Mouse (Mus musculus): Measurements from ENCODE around the gene Slitrk3.
"Not testable (repeated sequence)": the region's sequence is repeated elsewhere in the genome, so short reads cannot be mapped to it uniquely, and the experiment has no call there.

The Slitrk3 gene

GRCm38 (mm10) chr3:73057197-73057811, at the start of gene Slitrk3:
Slitrk3 (minus strand) TSS chr3:73057803.
- no peak for DNase-seq (ENCODE audit: low spot score in 2 of 2)

GRCm38 (mm10) chr3:73094445-73094844, 36.8 kb upstream of the Slitrk3 start:
- not testable (repeated sequence) for DNase-seq (ENCODE audit: low spot score in 2 of 2)

DNA sequence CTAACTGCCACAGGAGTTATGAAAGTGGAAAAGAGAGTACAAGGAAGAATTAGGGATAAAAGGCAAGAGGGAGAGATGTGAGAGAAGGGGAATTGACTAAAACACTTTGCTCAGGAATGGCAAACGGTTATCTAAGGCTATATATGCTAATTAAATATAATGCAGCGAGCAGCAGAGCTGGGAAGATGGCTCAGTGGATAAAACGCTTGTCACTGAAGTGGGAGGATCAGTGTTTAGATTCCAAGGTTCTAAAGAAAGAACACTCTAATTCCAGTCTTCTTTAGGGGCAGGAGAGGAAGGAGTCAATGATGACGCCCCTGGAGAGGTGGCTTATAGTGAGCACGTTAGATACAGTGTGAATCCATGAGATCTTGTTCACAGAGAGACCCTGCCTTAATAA, 27.0 kb upstream of the Slitrk3 start:
- no peak for DNase-seq (ENCODE audit: low spot score in 2 of 2)

GRCm38 (mm10) chr3:73065823-73066755, 8.5 kb upstream of the Slitrk3 start:
- no peak for DNase-seq (ENCODE audit: low spot score in 2 of 2)

- DNase-seq (ENCODE audit: low spot score in 2 of 2), result no peak
Observed at GRCm38 (mm10) chr3:73058190-73058589, 587 bp upstream of the Slitrk3 start.

DNA sequence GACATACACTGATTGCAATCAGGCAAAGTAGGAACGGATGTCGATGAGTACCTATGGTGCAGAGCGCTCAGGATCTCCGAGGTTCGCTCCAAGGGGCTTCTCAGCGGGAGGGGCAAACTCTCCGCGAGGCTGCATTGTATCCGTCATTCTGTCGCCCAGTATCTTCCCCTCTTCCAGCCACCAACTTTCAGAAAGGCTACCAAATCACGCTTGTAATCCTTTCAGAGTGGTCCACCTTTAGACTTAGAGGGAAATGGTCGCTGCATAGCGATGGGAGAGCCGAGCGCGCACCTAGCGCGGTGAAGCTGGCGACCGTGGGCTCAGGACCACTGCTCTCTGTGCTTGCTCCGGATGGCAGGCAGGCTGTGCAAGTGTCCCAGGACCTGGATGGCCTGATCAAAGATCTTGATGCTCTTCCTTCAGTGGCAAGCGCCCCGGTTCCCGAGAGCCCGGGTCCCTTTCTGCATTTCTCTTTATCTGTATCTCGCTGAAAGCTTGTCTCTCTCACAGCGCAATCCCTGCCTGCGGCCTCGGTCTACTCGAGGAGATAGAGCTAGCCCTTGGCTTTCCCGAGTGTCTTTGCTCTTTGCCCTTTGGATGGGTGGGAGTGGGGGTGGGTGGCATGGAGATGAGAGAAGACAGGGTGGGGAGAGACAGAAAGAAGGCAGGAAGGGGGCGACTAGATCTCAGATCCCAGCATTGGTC, 959 bp downstream of the Slitrk3 start:
- DNase-seq (ENCODE audit: low spot score in 2 of 2), result no peak

GRCm38 (mm10) chr3:73056044-73056438, 1.6 kb downstream of the Slitrk3 start:
- no peak for DNase-seq (ENCODE audit: low spot score in 2 of 2)

DNA sequence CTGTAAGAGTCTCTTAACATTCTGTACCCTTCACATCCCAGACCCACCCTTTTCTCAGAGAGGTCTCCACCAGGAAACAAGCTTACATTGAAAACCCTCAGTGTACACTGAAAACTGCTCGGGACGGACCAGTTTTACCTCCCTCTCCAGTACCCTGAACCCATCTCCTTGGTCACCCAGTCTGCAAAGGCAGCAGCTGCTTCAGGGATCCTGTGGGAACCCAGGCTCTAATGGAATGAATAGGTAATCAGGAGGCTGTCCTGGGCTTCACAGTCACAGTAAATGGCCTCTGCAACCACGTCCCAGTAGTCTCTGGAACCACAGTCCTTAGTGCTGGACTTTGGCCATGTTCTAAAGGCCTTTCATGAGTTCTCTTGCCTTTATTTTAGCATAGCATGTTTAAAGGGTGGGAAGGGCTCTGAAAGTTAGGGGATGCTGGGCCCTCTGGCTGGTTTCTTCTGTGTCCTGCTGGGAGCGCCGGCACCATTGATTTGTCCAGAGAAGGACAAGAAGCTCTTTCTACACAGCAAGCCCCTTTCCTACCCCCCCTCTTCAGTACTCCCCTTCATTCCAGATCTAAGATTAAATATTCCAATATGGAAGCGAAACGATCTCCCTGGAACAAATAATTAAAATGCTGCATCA, 2.1 kb downstream of the Slitrk3 start:
- no peak for DNase-seq (ENCODE audit: low spot score in 2 of 2)

GRCm38 (mm10) chr3:73053451-73053931, 4.1 kb downstream of the Slitrk3 start:
- no peak for DNase-seq (ENCODE audit: low spot score in 2 of 2)

- DNase-seq (ENCODE audit: low spot score in 2 of 2), result no peak
Observed at GRCm38 (mm10) chr3:73046248-73046647, 11.4 kb downstream of the Slitrk3 start.

DNA sequence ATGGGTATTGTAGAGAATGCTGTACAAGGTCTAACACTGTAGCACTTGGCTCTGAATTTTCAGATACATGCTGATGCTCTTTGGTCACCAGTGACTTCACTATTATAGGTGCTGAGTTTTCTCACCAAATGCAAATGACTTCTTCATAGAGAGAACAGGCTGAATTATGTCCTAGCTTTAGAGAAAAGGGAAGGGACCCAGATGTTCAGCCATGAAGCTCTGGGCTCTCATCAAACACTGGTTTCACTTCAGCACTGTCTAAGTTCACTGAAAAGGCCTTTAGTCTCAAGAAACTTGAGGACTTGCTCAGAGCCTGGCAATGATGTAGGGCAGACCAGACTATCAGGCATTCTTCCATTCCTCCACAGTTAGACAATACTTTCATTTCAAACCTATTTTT, 15.3 kb downstream of the Slitrk3 start:
- no peak for DNase-seq (ENCODE audit: low spot score in 2 of 2)

GRCm38 (mm10) chr3:73006045-73006444, 51.6 kb downstream of the Slitrk3 start:
- DNase-seq (ENCODE audit: low spot score in 2 of 2), result no peak

DNA sequence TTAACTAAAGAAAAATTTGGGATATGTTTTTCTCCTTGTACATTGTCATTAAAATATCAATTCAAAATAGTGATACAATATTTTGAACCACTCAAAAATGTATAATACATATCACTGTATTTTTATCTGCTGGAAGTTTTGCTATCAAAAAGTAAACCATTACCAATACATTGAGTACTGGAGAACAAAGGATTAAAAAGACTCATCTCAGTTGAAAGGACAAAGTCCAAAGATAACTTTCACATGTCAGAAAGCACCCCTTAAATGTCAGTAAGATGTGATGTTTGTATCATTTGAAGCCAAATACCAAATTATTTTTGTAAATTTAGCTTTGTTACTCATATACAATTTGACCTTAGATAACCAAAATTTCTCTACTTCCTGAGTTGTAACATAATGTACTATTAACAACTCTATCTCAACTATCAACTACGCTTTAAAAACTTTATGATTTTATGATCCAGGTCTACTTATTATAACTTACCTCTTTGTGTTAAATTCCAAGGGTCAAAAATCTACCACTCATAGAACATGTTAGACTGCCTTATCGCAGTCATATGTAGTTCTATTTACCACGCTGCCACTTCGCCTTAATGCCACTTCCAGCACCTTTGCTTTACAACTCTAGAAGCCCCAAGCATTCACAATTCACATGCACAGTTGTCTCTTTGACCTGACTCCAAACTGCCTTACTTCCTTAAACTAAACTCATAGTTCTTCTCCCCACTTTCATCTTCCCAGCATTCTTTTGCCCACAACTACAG, 54.5 kb downstream of the Slitrk3 start:
- DNase-seq (ENCODE audit: low spot score in 2 of 2), result no peak

DNA sequence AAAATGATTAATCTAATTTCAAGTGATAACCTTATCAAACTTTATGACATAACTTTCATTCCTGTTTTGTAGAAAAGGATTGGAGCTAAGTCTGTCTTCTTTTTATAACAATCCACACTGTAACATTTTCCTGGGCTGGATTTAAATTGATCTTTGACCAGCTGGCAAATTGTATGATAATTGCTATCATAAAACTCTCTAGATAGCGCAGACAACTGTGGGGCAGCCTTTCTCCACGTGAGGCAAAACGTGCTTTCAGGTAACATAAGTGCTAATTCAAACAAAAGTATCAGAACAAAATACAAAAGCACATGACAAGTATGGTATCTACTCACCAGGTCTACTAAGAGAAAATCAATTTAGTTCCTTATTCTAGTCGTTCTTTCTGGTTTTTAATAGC, 60.1 kb downstream of the Slitrk3 start:
- no peak for DNase-seq (ENCODE audit: low spot score in 2 of 2)
